27 mouse cellular contexts compared by ENCODE assay signal in genomic region chr3:35043705-35044104, GRCm38 (mm10).
"Had no signal": no experiment of that assay in that cellular context is flagged by ENCODE, and none has a peak within 500 bp of the region (broad histone marks: within the 10 kb centered on the region; RNA-seq: fewer than 3 reads in every experiment).

No protein-coding gene starts in this region.

- H3K4me3 ChIP-seq: gastrocnemius, adult 2 months; heart, embryonic 13.5 days; heart, embryonic 15.5 days; hindbrain, embryonic 13.5 days; hindbrain, embryonic 15.5 days; kidney, embryonic 15.5 days; limb, embryonic 13.5 days; limb, embryonic 15.5 days; liver, embryonic 12.5 days had no signal

- H3K9ac ChIP-seq: heart, embryonic 13.5 days; heart, embryonic 15.5 days; hindbrain, embryonic 13.5 days; hindbrain, embryonic 15.5 days; kidney, embryonic 15.5 days; limb, embryonic 13.5 days; limb, embryonic 15.5 days; liver, embryonic 12.5 days; liver, embryonic 14.5 days had no signal

- H3K4me2 ChIP-seq: heart, embryonic 11.5 days; heart, embryonic 13.5 days; heart, embryonic 15.5 days; hindbrain, embryonic 13.5 days; hindbrain, embryonic 15.5 days; kidney, embryonic 15.5 days; limb, embryonic 13.5 days; limb, embryonic 15.5 days; liver, embryonic 12.5 days had no signal

- ATAC-seq: hindbrain, postnatal 0 days; intestine, embryonic 16.5 days; liver, embryonic 12.5 days had no signal

- H3K36me3 ChIP-seq: heart, embryonic 13.5 days; heart, embryonic 15.5 days; hindbrain, embryonic 13.5 days; hindbrain, embryonic 15.5 days; kidney, embryonic 15.5 days; limb, embryonic 13.5 days; limb, embryonic 15.5 days; liver, embryonic 12.5 days had no signal

- H3K4me1 ChIP-seq: heart, embryonic 13.5 days; heart, embryonic 15.5 days; hindbrain, embryonic 13.5 days; hindbrain, embryonic 15.5 days; kidney, embryonic 15.5 days; limb, embryonic 15.5 days; liver, embryonic 12.5 days had no signal

- H3K27ac ChIP-seq: gastrocnemius, adult 2 months; heart, embryonic 13.5 days; heart, embryonic 15.5 days; hindbrain, embryonic 13.5 days; hindbrain, embryonic 15.5 days; hindbrain, postnatal 0 days; kidney, embryonic 15.5 days; kidney, postnatal 0 days; limb, embryonic 13.5 days; limb, embryonic 15.5 days; liver, embryonic 12.5 days; liver, embryonic 14.5 days had no signal

- DNase-seq: gastrocnemius, adult 2 months; gastrocnemius, postnatal 10 days; gastrocnemius, postnatal 25 days; heart, adult 18-20 months; heart, postnatal 14 days; heart, postnatal 36 days; kidney, adult 11 months; kidney, adult 2 months; kidney, adult 9 months; kidney, postnatal 14 days; kidney, postnatal 36 days; layer of hippocampus, adult 9-11 months; layer of hippocampus, postnatal 36 days; left cerebral cortex, postnatal 4 days had no signal

- H3K27me3 ChIP-seq: heart, embryonic 13.5 days; heart, embryonic 15.5 days; hindbrain, embryonic 13.5 days; hindbrain, embryonic 15.5 days; kidney, embryonic 15.5 days; limb, embryonic 13.5 days; limb, embryonic 15.5 days; liver, embryonic 12.5 days had no signal

- H3K9me3 ChIP-seq: heart, embryonic 13.5 days; heart, embryonic 15.5 days; hindbrain, embryonic 13.5 days; hindbrain, embryonic 15.5 days; kidney, embryonic 15.5 days; limb, embryonic 13.5 days; limb, embryonic 15.5 days; liver, embryonic 12.5 days had no signal
